Mouse (Mus musculus) thymus, postnatal 14 days (tissue): ENCODE measurements around the gene Pnn.

Experiments used
- DNase-seq: peaks from one replicate; pipeline ENCODE4 v3.0.0; 2021

The Pnn gene

GRCm38 (mm10) chr12:59076996-59077395, 10.3 kb downstream of the Pnn start:
- DNase-seq, result no peak

- DNase-seq, result no peak
Measured at GRCm38 (mm10) chr12:59077883-59078282, 11.2 kb downstream of the Pnn start.

- no peak for DNase-seq
Measured at GRCm38 (mm10) chr12:59080461-59080860, 13.8 kb downstream of the Pnn start.

GRCm38 (mm10) chr12:59084446-59084845, 17.8 kb downstream of the Pnn start:
- no peak for DNase-seq

- DNase-seq, result no peak
Measured at GRCm38 (mm10) chr12:59086171-59086570, 19.5 kb downstream of the Pnn start.

GRCm38 (mm10) chr12:59093543-59093942, 26.9 kb downstream of the Pnn start:
- no peak for DNase-seq

GRCm38 (mm10) chr12:59095104-59096025, 28.7 kb downstream of the Pnn start, which contains the start of gene Mia2:
Gene Mia2, plus strand, starts transcription at chr12:59095799.
- no peak for DNase-seq

- DNase-seq, result no peak
Measured at GRCm38 (mm10) chr12:59104771-59105170, 38.1 kb downstream of the Pnn start.

GRCm38 (mm10) chr12:59105914-59106313, 39.2 kb downstream of the Pnn start:
- DNase-seq, result no peak

GRCm38 (mm10) chr12:59106491-59106890, 39.8 kb downstream of the Pnn start:
- DNase-seq, result no peak

- no peak for DNase-seq
Measured at GRCm38 (mm10) chr12:59107926-59108325, 41.2 kb downstream of the Pnn start.

GRCm38 (mm10) chr12:59117184-59117583, 50.5 kb downstream of the Pnn start:
- no peak for DNase-seq
